Mouse (Mus musculus): ENCODE results near the gene Mphosph9. TPM values are rescaled to one million over a fixed set of nuclear protein-coding genes. Genes with fewer than 3 reads are reported as not detected.
A peak's percentile ranks its signal among the peaks of the same experiment; 100 is the strongest.
"Not testable (repeated sequence)": the region's sequence is repeated elsewhere in the genome, so short reads cannot be mapped to it uniquely, and the experiment has no call there.

Mphosph9 gene
- 16.2 and 18.5 TPM in 2 replicates for polyA plus RNA-seq (2016; fragmentation: Nextera tagmentation; extraction: Ambion mirVana)

GRCm38 (mm10) chr5:124327510-124328364 lies at the start of gene Mphosph9, which contains the start of gene 2810006K23Rik:
Mphosph9 (minus strand) TSS chr5:124327972.
2810006K23Rik (plus strand) TSS chr5:124328089.
- no peaks in the 10 kb centered on the region for H3K27me3 ChIP-seq (ENCODE audit: low read depth, poor library complexity, severe bottlenecking)
- H3K9me3 ChIP-seq (replicated peaks) = no peaks in the 10 kb centered on the region
- H3K4me3 ChIP-seq = peak within 1 kb of the TSS; percentile 64
- peak; percentile 100 for DNase-seq (ENCODE audit: low spot score)
- H3K36me3 ChIP-seq = peaks cover 21% of the 10 kb centered on the region
- peaks cover 21% of the 10 kb centered on the region for H3K4me1 ChIP-seq
- H3K27ac ChIP-seq (replicated peaks) = peak within 1 kb of the TSS; percentile 95
- under 1% methylated on average over 72 of the region's 72 CpGs for WGBS

- Histone ChIP-seq H3K4me3 (no peak overlapping the region), H3K9me3 (replicated peaks) (no peaks in the 10 kb centered on the region), H3K36me3 (peaks cover 97% of the 10 kb centered on the region), H3K27ac (replicated peaks) (no peak overlapping the region), H3K4me1 (no peaks in the 10 kb centered on the region), H3K27me3 (ENCODE audit: low read depth, poor library complexity, severe bottlenecking) (no peaks in the 10 kb centered on the region)
- 81% methylated on average over 4 of the region's 4 CpGs for WGBS
- DNase-seq (ENCODE audit: low spot score) = no peak
These were observed 49.4 kb upstream of the Mphosph9 start for GRCm38 (mm10) chr5:124377149-124377548.

- 95% methylated on average over 1 of the region's 1 CpGs for WGBS
- H3K36me3 ChIP-seq = peaks cover 97% of the 10 kb centered on the region
- H3K4me3 ChIP-seq = no peak overlapping the region
- no peaks in the 10 kb centered on the region for H3K9me3 ChIP-seq (replicated peaks)
- H3K4me1 ChIP-seq = no peaks in the 10 kb centered on the region
- H3K27me3 ChIP-seq (ENCODE audit: low read depth, poor library complexity, severe bottlenecking) = no peaks in the 10 kb centered on the region
- no peak overlapping the region for H3K27ac ChIP-seq (replicated peaks)
- no peak for DNase-seq (ENCODE audit: low spot score)
These were observed 48.6 kb upstream of the Mphosph9 start for GRCm38 (mm10) chr5:124376401-124376800.

- no peak for DNase-seq (ENCODE audit: low spot score)
- Histone ChIP-seq H3K4me1 (no peaks in the 10 kb centered on the region), H3K27me3 (ENCODE audit: low read depth, poor library complexity, severe bottlenecking) (no peaks in the 10 kb centered on the region), H3K36me3 (peaks cover 97% of the 10 kb centered on the region), H3K9me3 (replicated peaks) (no peaks in the 10 kb centered on the region), H3K27ac (replicated peaks) (no peak overlapping the region), H3K4me3 (no peak overlapping the region)
- 98% methylated on average over 7 of the region's 7 CpGs for WGBS
These were observed 46.5 kb upstream of the Mphosph9 start for GRCm38 (mm10) chr5:124374298-124374697.

GRCm38 (mm10) chr5:124366721-124367120 lies 38.9 kb upstream of the Mphosph9 start:
- no peak overlapping the region for H3K4me3 ChIP-seq
- H3K27me3 ChIP-seq (ENCODE audit: low read depth, poor library complexity, severe bottlenecking) = no peaks in the 10 kb centered on the region
- WGBS = 90% methylated on average over 3 of the region's 3 CpGs
- H3K36me3 ChIP-seq = peaks cover 48% of the 10 kb centered on the region
- no peaks in the 10 kb centered on the region for H3K9me3 ChIP-seq (replicated peaks)
- no peaks in the 10 kb centered on the region for H3K4me1 ChIP-seq
- no peak for DNase-seq (ENCODE audit: low spot score)
- H3K27ac ChIP-seq (replicated peaks) = no peak overlapping the region

- 97% methylated on average over 2 of the region's 2 CpGs for WGBS
- Histone ChIP-seq H3K4me3 (no peak overlapping the region), H3K36me3 (peaks cover 38% of the 10 kb centered on the region), H3K27ac (replicated peaks) (no peak overlapping the region), H3K27me3 (ENCODE audit: low read depth, poor library complexity, severe bottlenecking) (no peaks in the 10 kb centered on the region), H3K4me1 (no peaks in the 10 kb centered on the region), H3K9me3 (replicated peaks) (no peaks in the 10 kb centered on the region)
- DNase-seq (ENCODE audit: low spot score) = no peak
These were observed 38.0 kb upstream of the Mphosph9 start for GRCm38 (mm10) chr5:124365754-124366153.

GRCm38 (mm10) chr5:124364173-124364918 lies 36.6 kb upstream of the Mphosph9 start:
- Histone ChIP-seq H3K27ac (replicated peaks) (no peak overlapping the region), H3K4me1 (no peaks in the 10 kb centered on the region), H3K36me3 (peaks cover 24% of the 10 kb centered on the region), H3K4me3 (no peak overlapping the region), H3K9me3 (replicated peaks) (no peaks in the 10 kb centered on the region), H3K27me3 (ENCODE audit: low read depth, poor library complexity, severe bottlenecking) (no peaks in the 10 kb centered on the region)
- no peak for DNase-seq (ENCODE audit: low spot score)
- 88% methylated on average over 6 of the region's 6 CpGs for WGBS

GRCm38 (mm10) chr5:124362982-124363381 lies 35.2 kb upstream of the Mphosph9 start, which contains the start of gene Cdk2ap1:
Cdk2ap1 (minus strand) TSS chr5:124363082.
- peaks cover 10% of the 10 kb centered on the region; the same call in 1 of the 2 replicates for H3K36me3 ChIP-seq
- H3K4me3 ChIP-seq; H3K27me3 ChIP-seq (ENCODE audit: low read depth, poor library complexity, severe bottlenecking); DNase-seq (ENCODE audit: low spot score); H3K9me3 ChIP-seq (replicated peaks); H3K4me1 ChIP-seq; H3K27ac ChIP-seq (replicated peaks): not testable (repeated sequence)
- 90% methylated on average over 5 of the region's 5 CpGs for WGBS

- DNase-seq (ENCODE audit: low spot score) = no peak
- Histone ChIP-seq H3K27ac (replicated peaks) (no peak overlapping the region), H3K4me1 (peaks cover 13% of the 10 kb centered on the region), H3K9me3 (replicated peaks) (no peaks in the 10 kb centered on the region), H3K4me3 (no peak overlapping the region), H3K36me3 (no peaks in the 10 kb centered on the region), H3K27me3 (ENCODE audit: low read depth, poor library complexity, severe bottlenecking) (no peaks in the 10 kb centered on the region)
- 77% methylated on average over 2 of the region's 2 CpGs for WGBS
These were observed 31.9 kb upstream of the Mphosph9 start for GRCm38 (mm10) chr5:124359641-124360040.

GRCm38 (mm10) chr5:124356695-124357094 lies 28.9 kb upstream of the Mphosph9 start:
- Histone ChIP-seq H3K36me3 (peaks cover 2% of the 10 kb centered on the region; the same call in 1 of the 2 replicates), H3K4me1 (peaks cover 19% of the 10 kb centered on the region), H3K4me3 (no peak overlapping the region), H3K27ac (replicated peaks) (no peak overlapping the region), H3K9me3 (replicated peaks) (no peaks in the 10 kb centered on the region), H3K27me3 (ENCODE audit: low read depth, poor library complexity, severe bottlenecking) (no peaks in the 10 kb centered on the region)
- DNase-seq (ENCODE audit: low spot score) = no peak
- WGBS = 42% methylated on average over 3 of the region's 3 CpGs

GRCm38 (mm10) chr5:124355425-124355959 lies 27.7 kb upstream of the Mphosph9 start:
- no peaks in the 10 kb centered on the region for H3K27me3 ChIP-seq (ENCODE audit: low read depth, poor library complexity, severe bottlenecking)

GRCm38 (mm10) chr5:124354574-124355424 lies 27.0 kb upstream of the Mphosph9 start:
- DNase-seq (ENCODE audit: low spot score) = peak; percentile 64
- under 1% methylated on average over 36 of the region's 60 CpGs for WGBS
- H3K9me3 ChIP-seq (replicated peaks) = no peaks in the 10 kb centered on the region

More at GRCm38 (mm10) chr5:124355425-124355959, 27.7 kb upstream of the Mphosph9 start:
- peak overlapping the region; percentile 99 for H3K4me3 ChIP-seq
- peaks cover 12% of the 10 kb centered on the region for H3K36me3 ChIP-seq
- H3K4me1 ChIP-seq = peaks cover 31% of the 10 kb centered on the region
- no peak for DNase-seq (ENCODE audit: low spot score)
- peak overlapping the region; percentile 100; the same call in 1 of the 2 replicates for H3K27ac ChIP-seq (replicated peaks)
- WGBS = 3% methylated on average over 12 of the region's 12 CpGs
- no peaks in the 10 kb centered on the region for H3K9me3 ChIP-seq (replicated peaks)

More at GRCm38 (mm10) chr5:124354574-124355424, 27.0 kb upstream of the Mphosph9 start:
- Histone ChIP-seq H3K36me3 (peaks cover 19% of the 10 kb centered on the region), H3K27ac (replicated peaks) (peak overlapping the region; percentile 100), H3K4me3 (peak overlapping the region; percentile 99), H3K27me3 (ENCODE audit: low read depth, poor library complexity, severe bottlenecking) (no peaks in the 10 kb centered on the region), H3K4me1 (peaks cover 38% of the 10 kb centered on the region)

Data from midbrain, embryonic 10.5 days (tissue).